Mouse (Mus musculus) heart, embryonic 10.5 days (tissue): ENCODE measurements around the gene Apba2. TPM values are rescaled to one million over a fixed set of nuclear protein-coding genes. Genes with fewer than 3 reads are reported as not detected.

ENCODE experiments used
- DNase-seq: peaks from one replicate; pipeline ENCODE4 v3.0.0-alpha.2; 2017; ENCODE audit warnings: low spot score
- H3K27ac ChIP-seq: fragments of 300-500 bp; sonication (generic); 2 replicates; pipeline ENCODE4 v1.5.1; 2016; ENCODE audit warnings: mild to moderate bottlenecking
- H3K27me3 ChIP-seq: fragments of 300-500 bp; sonication (generic); 2 replicates; pipeline ENCODE4 v1.6.1; 2016; ENCODE audit warnings: mild to moderate bottlenecking; ENCODE audit not compliant: poor library complexity, insufficient read depth, severe bottlenecking
- H3K36me3 ChIP-seq: fragments of 300-500 bp; sonication (generic); 2 replicates; pipeline ENCODE4 v1.6.1; 2016; ENCODE audit warnings: mild to moderate bottlenecking, moderate library complexity
- H3K4me1 ChIP-seq: fragments of 300-500 bp; sonication (generic); 2 replicates; pipeline ENCODE4 v1.6.1; 2016; ENCODE audit warnings: mild to moderate bottlenecking
- H3K4me3 ChIP-seq: fragments of 300-500 bp; sonication (generic); 2 replicates; pipeline ENCODE4 v1.5.1; 2016; ENCODE audit warnings: mild to moderate bottlenecking, moderate library complexity
- H3K9me3 ChIP-seq: fragments of 300-500 bp; sonication (generic); 2 replicates; pipeline ENCODE4 v1.6.1; 2016; ENCODE audit warnings: mild to moderate bottlenecking, moderate library complexity
- WGBS: fragments of 180-500 bp; shearing (Covaris S2); methylation state at CpG from one replicate; pipeline ENCODE4 v1.1.7; 2016; 5-methylcytosine and 5-hydroxymethylcytosine counted together
- polyA plus RNA-seq: library from polyadenylated mRNA; unstranded; fragments of >200 nt; fragmentation: Nextera tagmentation; extraction: Ambion mirVana; gene quantifications from 2 replicates; pipeline ENCODE4 v1.2.1, GENCODE M21; 2016

The Apba2 gene
- polyA plus RNA-seq, 1 experiment from 2014 or later: 1.0 TPM

DNA sequence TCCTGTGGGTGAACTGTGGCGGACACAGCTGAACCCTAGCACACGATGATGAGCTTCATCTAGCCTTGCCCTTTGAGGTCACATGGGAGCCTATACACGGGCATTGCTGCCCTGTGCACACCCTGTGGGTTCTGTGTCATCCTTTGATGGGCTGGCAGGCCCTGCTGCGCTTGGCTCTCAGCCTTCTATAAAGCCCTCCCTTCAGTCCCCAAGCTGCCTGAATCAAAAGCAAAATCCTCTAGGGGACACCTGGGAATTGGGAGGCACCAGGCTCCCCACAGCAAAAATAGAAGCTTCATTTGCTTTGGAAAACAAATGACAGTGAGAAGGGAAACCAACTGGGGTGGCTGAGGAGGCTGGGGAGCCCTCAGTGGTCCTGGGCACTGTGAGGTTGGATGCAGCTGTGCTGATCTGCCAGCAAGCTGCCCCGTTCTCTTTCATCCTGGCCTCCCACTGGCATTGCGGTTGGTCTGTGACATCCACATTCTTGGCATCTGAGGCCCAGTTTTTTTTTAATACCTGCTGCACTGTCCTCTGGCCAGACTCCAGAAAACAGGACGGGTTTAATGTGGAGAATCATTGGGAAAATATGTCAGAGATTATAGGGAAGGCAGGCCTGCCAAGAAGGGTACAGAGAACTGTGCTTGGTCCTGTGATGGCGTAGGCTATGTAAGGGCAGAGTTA lies 126.6 kb downstream of the Apba2 start:
- DNase-seq: no peak
- Histone ChIP-seq H3K36me3 (no peaks in the 10 kb centered on the region), H3K4me3 (no peak overlapping the region), H3K27ac (no peak overlapping the region), H3K4me1 (peaks cover 13% of the 10 kb centered on the region), H3K9me3 (no peaks in the 10 kb centered on the region), H3K27me3 (no peaks in the 10 kb centered on the region)
- 59% methylated on average over 8 of the region's 8 CpGs for WGBS

DNA sequence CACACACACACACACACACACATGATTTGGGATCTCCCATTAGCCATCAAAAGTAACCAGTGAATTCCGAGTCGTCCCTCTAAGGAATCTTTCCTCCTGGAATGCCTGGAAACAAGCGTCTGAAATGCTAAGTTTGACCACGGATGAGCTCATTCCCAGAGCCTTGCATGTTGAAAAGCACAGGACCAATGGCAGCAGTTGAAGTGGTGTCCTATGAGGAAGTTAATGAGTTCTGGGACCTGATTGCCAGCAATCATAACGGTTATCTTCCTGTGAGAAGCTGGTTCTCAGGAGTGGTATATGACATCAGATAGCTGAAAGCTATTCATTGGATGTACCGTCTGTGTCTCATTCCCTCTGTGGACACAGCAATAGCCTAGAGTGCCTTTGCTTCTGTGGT lies 129.2 kb downstream of the Apba2 start:
- peaks cover 17% of the 10 kb centered on the region for H3K4me1 ChIP-seq
- no peaks in the 10 kb centered on the region for H3K36me3 ChIP-seq
- no peaks in the 10 kb centered on the region for H3K9me3 ChIP-seq
- H3K4me3 ChIP-seq: no peak overlapping the region
- 81% methylated on average over 6 of the region's 6 CpGs for WGBS
- H3K27ac ChIP-seq: no peak overlapping the region
- H3K27me3 ChIP-seq: no peaks in the 10 kb centered on the region
- no peak for DNase-seq

- Histone ChIP-seq H3K27ac (no peak overlapping the region), H3K4me3 (no peak overlapping the region), H3K9me3 (no peaks in the 10 kb centered on the region), H3K36me3 (no peaks in the 10 kb centered on the region), H3K27me3 (no peaks in the 10 kb centered on the region), H3K4me1 (peaks cover 17% of the 10 kb centered on the region)
- DNase-seq: no peak
- WGBS: 71% methylated on average over 6 of the region's 6 CpGs
These were observed 129.6 kb downstream of the Apba2 start for GRCm38 (mm10) chr7:64631131-64631530.

DNA sequence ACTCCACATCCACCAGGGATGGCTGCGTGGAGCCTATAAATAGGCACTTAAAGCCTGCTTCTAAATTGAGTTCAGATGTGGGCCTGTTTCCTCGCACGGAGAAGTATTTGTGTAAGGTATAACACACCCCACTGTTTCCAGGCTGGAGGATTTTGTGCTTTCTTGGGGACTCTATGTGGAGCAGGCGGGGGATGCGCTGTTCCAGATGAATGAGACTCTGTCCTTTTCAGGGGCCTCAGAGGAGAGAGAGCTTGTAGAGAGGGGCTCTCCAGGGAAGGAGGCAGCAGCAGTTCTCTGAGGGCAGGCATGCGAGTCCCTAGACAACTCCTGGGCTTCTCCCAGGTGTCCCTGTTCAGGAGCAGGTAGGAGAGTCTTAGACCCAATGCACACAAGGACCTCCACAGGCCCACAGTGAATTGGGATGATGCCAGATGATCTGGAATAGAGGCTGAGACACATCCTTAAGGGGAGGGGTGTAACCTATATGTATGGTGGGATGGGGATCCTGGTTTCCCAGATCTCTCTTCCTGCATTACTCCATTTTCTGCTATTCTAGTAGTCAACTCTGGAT lies 130.4 kb downstream of the Apba2 start:
- Histone ChIP-seq H3K27ac (no peak overlapping the region), H3K36me3 (no peaks in the 10 kb centered on the region), H3K27me3 (no peaks in the 10 kb centered on the region), H3K4me3 (no peak overlapping the region), H3K4me1 (peaks cover 17% of the 10 kb centered on the region), H3K9me3 (no peaks in the 10 kb centered on the region)
- DNase-seq: no peak
- WGBS: 62% methylated on average over 6 of the region's 6 CpGs

DNA sequence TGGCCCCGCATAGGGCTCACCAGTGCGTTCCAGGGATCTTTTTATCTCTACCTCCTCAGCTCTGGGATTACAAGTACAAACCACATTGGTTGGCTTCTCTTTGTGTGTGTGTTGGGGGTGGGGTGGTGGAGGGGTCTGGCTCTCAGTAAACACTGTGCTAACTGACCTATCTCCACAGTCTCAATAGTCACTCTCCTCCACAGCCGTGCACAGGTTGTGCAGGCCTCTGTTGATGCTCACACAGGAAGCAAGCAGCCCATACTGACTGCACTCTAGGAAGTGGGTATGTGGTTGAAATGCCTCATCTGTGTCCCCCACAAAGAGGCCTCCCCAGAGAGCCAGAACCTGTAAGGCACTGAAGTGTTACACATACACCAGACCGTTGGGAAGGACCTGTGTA lies 131.7 kb downstream of the Apba2 start:
- Histone ChIP-seq H3K27ac (no peak overlapping the region), H3K36me3 (no peaks in the 10 kb centered on the region), H3K4me3 (no peak overlapping the region), H3K4me1 (peaks cover 17% of the 10 kb centered on the region), H3K9me3 (no peaks in the 10 kb centered on the region), H3K27me3 (no peaks in the 10 kb centered on the region)
- 27% methylated on average over 4 of the region's 4 CpGs for WGBS
- no peak for DNase-seq

GRCm38 (mm10) chr7:64633916-64634315 lies 132.4 kb downstream of the Apba2 start:
- WGBS: 79% methylated on average over 5 of the region's 5 CpGs
- no peak for DNase-seq
- no peaks in the 10 kb centered on the region for H3K36me3 ChIP-seq

GRCm38 (mm10) chr7:64634482-64634881 lies 133.0 kb downstream of the Apba2 start:
- H3K27me3 ChIP-seq: no peaks in the 10 kb centered on the region
- H3K36me3 ChIP-seq: no peaks in the 10 kb centered on the region
- H3K4me1 ChIP-seq: peaks cover 17% of the 10 kb centered on the region
- H3K4me3 ChIP-seq: no peak overlapping the region
- no peak overlapping the region for H3K27ac ChIP-seq
- DNase-seq: no peak
- no peaks in the 10 kb centered on the region for H3K9me3 ChIP-seq

More at GRCm38 (mm10) chr7:64633916-64634315, 132.4 kb downstream of the Apba2 start:
- H3K27me3 ChIP-seq: no peaks in the 10 kb centered on the region
- no peak overlapping the region for H3K27ac ChIP-seq
- peaks cover 17% of the 10 kb centered on the region for H3K4me1 ChIP-seq
- H3K4me3 ChIP-seq: no peak overlapping the region
- H3K9me3 ChIP-seq: no peaks in the 10 kb centered on the region

DNA sequence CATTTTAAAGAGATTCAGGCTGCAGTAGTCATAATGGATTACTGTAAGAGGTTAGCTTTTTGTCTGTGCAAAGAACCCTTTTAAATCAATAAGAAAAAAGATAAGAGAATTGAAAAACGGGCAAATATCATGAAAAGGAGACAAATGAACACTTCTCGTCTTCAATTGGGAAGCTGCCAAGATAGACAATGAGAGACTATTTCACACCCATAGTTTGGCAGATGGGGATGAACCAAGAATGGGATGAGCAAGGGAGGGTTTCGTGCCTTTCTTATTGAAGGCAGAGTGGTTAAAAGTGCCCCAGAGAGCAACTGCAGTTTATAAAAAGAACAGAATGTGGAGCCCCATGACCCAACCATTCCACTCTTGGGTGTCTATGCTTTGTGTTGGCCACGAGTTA lies 137.4 kb downstream of the Apba2 start:
- no peak for DNase-seq

DNA sequence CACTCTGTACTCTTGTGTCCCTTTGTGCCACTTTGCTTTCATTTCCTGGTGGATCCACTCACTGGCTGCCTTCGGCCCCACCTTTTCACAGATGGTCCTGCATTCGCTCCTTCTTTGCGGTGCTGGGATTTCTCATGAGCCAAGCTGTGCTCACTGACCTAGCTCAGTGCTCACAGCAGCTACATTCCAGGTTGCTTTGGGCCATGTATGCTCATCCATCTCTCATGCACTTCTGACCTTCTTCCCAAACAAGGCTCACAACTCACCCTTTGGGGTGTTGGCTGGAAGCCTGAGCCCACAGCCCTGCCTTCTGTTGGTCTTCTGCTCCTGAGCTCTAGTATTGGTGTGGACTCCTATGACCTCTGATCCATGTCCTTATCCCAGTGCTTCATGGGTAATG lies 139.1 kb downstream of the Apba2 start:
- H3K4me1 ChIP-seq: no peaks in the 10 kb centered on the region
- no peak for DNase-seq
- no peaks in the 10 kb centered on the region for H3K27me3 ChIP-seq
- no peaks in the 10 kb centered on the region for H3K9me3 ChIP-seq
- no peak overlapping the region for H3K4me3 ChIP-seq
- no peaks in the 10 kb centered on the region for H3K36me3 ChIP-seq
- 91% methylated on average over 3 of the region's 3 CpGs for WGBS
- no peak overlapping the region for H3K27ac ChIP-seq

More for the DNA sequence above, 137.4 kb downstream of the Apba2 start:
- Histone ChIP-seq H3K36me3 (no peaks in the 10 kb centered on the region), H3K4me1 (no peaks in the 10 kb centered on the region), H3K9me3 (no peaks in the 10 kb centered on the region), H3K27me3 (no peaks in the 10 kb centered on the region), H3K27ac (no peak overlapping the region), H3K4me3 (no peak overlapping the region)
- 80% methylated on average over 4 of the region's 4 CpGs for WGBS

GRCm38 (mm10) chr7:64642903-64643302 lies 141.4 kb downstream of the Apba2 start:
- Histone ChIP-seq H3K27me3 (no peaks in the 10 kb centered on the region), H3K9me3 (no peaks in the 10 kb centered on the region), H3K36me3 (no peaks in the 10 kb centered on the region), H3K4me3 (no peak overlapping the region), H3K27ac (no peak overlapping the region), H3K4me1 (no peaks in the 10 kb centered on the region)
- WGBS: 27% methylated on average over 1 of the region's 1 CpGs
- no peak for DNase-seq

DNA sequence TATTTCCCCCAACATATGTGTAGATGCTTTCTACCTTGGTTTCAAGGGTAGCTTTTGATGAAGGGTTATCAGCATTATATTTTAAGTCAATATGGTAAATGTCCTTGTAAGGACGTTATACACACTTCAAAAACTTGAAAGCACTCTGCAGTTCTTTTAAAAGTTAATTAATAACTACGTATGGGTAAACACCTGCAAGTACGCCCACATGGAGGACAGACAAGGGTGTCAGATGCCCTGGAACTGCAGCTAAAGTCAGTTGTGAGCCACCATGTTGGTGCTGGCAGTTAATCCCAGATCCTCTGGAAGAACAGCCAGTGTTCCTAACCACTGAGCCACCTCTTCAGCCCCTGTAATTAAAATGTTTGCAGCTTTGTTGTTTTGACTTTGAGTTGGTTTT lies 144.0 kb downstream of the Apba2 start:
- Histone ChIP-seq H3K27ac (no peak overlapping the region), H3K27me3 (no peaks in the 10 kb centered on the region), H3K36me3 (no peaks in the 10 kb centered on the region), H3K4me1 (no peaks in the 10 kb centered on the region), H3K9me3 (no peaks in the 10 kb centered on the region), H3K4me3 (no peak overlapping the region)
- 86% methylated on average over 3 of the region's 3 CpGs for WGBS
- DNase-seq: no peak

DNA sequence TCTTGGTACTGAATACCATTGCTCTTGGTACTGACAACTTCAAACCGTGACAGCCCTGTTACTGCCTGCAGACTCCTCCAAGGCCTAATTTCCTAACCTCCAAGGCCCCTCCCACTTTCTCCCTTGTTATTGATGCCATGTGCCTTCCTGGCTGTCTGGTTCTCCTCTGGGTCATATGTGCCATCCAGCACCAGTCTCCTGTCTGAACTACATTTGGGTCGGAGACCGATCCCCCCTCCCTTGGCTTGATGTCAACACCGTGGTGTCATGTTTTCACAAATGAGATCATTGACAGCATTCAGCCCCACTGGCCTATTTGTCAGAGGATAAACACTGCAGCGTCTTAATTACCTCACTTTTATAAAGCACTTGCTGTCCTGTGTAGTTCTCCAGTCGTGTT lies 144.5 kb downstream of the Apba2 start:
- Histone ChIP-seq H3K36me3 (no peaks in the 10 kb centered on the region), H3K4me1 (no peaks in the 10 kb centered on the region), H3K27ac (no peak overlapping the region), H3K9me3 (no peaks in the 10 kb centered on the region), H3K4me3 (no peak overlapping the region), H3K27me3 (no peaks in the 10 kb centered on the region)
- DNase-seq: no peak
- 69% methylated on average over 6 of the region's 6 CpGs for WGBS

DNA sequence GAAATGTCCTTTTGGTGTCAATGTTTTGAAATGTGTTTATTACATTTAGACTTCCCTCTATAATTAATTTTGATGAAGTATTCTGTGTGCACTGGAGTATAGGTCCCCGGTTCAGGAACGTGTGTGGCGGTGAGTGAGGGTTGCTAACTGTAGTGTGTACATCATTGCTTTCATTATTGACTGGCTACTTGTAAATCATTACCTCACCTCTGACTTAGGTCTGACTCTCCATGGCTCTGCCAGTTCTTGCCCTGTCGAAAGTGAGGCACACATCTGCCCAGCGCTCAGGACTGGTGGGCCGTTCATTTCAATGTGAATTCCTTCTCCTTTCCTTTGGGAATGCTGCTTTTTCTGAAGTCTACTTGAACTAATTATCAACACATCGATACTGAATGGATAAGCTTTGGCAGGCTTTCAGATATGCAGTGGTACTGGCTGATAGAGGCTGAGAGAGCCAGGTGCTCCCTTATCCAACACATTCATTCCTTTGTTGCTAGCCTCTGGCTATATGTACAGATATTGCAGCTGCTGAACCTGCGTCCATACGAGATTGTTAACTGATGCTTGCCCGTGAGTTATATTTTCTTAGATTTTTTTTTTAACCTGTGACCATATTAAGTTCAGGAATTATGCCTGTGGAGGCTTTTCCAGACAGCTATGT lies 147.6 kb downstream of the Apba2 start:
- 84% methylated on average over 10 of the region's 10 CpGs for WGBS

More for the DNA sequence above, 147.6 kb downstream of the Apba2 start:
- Histone ChIP-seq H3K4me3 (no peak overlapping the region), H3K36me3 (no peaks in the 10 kb centered on the region), H3K4me1 (no peaks in the 10 kb centered on the region), H3K9me3 (no peaks in the 10 kb centered on the region), H3K27me3 (no peaks in the 10 kb centered on the region), H3K27ac (no peak overlapping the region)
- DNase-seq: no peak
